ENCODE assay signal across 8 mouse cellular contexts in genomic region chr5:137649669-137650571, GRCm38 (mm10). TPM values are rescaled to one million over a fixed set of nuclear protein-coding genes. Genes with fewer than 3 reads are reported as not detected.
A peak's percentile ranks its signal among the peaks of the same experiment; 100 is the strongest.
DNase-seq lines count a peak whose midpoint lies in the region; ATAC-seq lines count a peak whose summit lies in the region.

No protein-coding gene starts in this region.

- peaks cover 16% of the 10 kb centered on the region for H3K27me3 ChIP-seq in heart, embryonic 12.5 days (replicated peaks)
- peaks cover 22% of the 10 kb centered on the region for H3K27me3 ChIP-seq in hindbrain, embryonic 15.5 days
- H3K27me3 ChIP-seq in midbrain, embryonic 15.5 days (replicated peaks) = peaks cover 19% of the 10 kb centered on the region

- H3K4me1 ChIP-seq in heart, embryonic 12.5 days (replicated peaks) = peaks cover 49% of the 10 kb centered on the region
- H3K4me1 ChIP-seq in hindbrain, embryonic 15.5 days (replicated peaks) = peaks cover 21% of the 10 kb centered on the region
- H3K4me1 ChIP-seq in midbrain, embryonic 15.5 days = peaks cover 27% of the 10 kb centered on the region

- no peak for DNase-seq in heart, postnatal 25 days (ENCODE audit: low spot score)
- DNase-seq in ZHBTc4 (ENCODE audit: low read depth, low spot score) = peak; percentile 73
- no peak for DNase-seq in left cerebral cortex, adult 18-20 months (ENCODE audit: low spot score in 2 of 2)
- DNase-seq in right cerebral cortex, postnatal 10 days (ENCODE audit: low spot score in 2 of 2) = no peak
- no peak for DNase-seq in spleen, postnatal 10 days (ENCODE audit: low spot score in 2 of 2)

- H3K27ac ChIP-seq in heart, embryonic 12.5 days (ENCODE audit: poor library complexity, severe bottlenecking) = no peak overlapping the region
- H3K27ac ChIP-seq in hindbrain, embryonic 15.5 days (replicated peaks) = no peak overlapping the region
- 0 out of 2 replicates have a peak overlapping the region, but pooled peaks have one; percentile 5 for H3K27ac ChIP-seq in midbrain, embryonic 15.5 days

- peak overlapping the region; percentile 57; the same call in 1 of the 2 replicates for H3K9ac ChIP-seq in heart, embryonic 12.5 days
- H3K9ac ChIP-seq in hindbrain, embryonic 15.5 days = no peak overlapping the region
- no peak overlapping the region for H3K9ac ChIP-seq in midbrain, embryonic 15.5 days

- no peak for ATAC-seq in heart, embryonic 12.5 days (ENCODE audit: insufficient number of reproducible peaks, low FRiP score)
- no peak for ATAC-seq in hindbrain, embryonic 15.5 days (ENCODE audit: low FRiP score, low read depth)
- ATAC-seq in midbrain, embryonic 15.5 days (replicated peaks) = no peak

- WGBS in heart, embryonic 12.5 days = 10% methylated on average over 18 of the region's 18 CpGs
- WGBS in hindbrain, embryonic 15.5 days = 23% methylated on average over 18 of the region's 18 CpGs
- WGBS in midbrain, embryonic 15.5 days = 13% methylated on average over 18 of the region's 18 CpGs

- H3K36me3 ChIP-seq in heart, embryonic 12.5 days = peaks cover 23% of the 10 kb centered on the region
- peaks cover 15% of the 10 kb centered on the region; the same call in 1 of the 2 replicates for H3K36me3 ChIP-seq in hindbrain, embryonic 15.5 days
- no peaks in the 10 kb centered on the region; the same call in 1 of the 2 replicates for H3K36me3 ChIP-seq in midbrain, embryonic 15.5 days (replicated peaks)

- peak overlapping the region; percentile 55 for H3K4me2 ChIP-seq in heart, embryonic 12.5 days
- H3K4me2 ChIP-seq in hindbrain, embryonic 15.5 days = peak overlapping the region; percentile 39
- peak overlapping the region; percentile 23 for H3K4me2 ChIP-seq in midbrain, embryonic 15.5 days

- intact Hi-C loops in heart, postnatal 25 days (cut with DNase I) = loop anchor here (5.0 kb wide), 2 partner anchors 118 to 138 kb away; partner anchors contain the start of genes Epo and Gnb2

- no peak overlapping the region for H3K4me3 ChIP-seq in heart, embryonic 12.5 days
- H3K4me3 ChIP-seq in hindbrain, embryonic 15.5 days = peak overlapping the region; percentile 6; the same call in 1 of the 2 replicates
- no peak overlapping the region for H3K4me3 ChIP-seq in midbrain, embryonic 15.5 days

- H3K9me3 ChIP-seq in heart, embryonic 12.5 days (replicated peaks) = no peaks in the 10 kb centered on the region
- no peaks in the 10 kb centered on the region for H3K9me3 ChIP-seq in hindbrain, embryonic 15.5 days
- H3K9me3 ChIP-seq in midbrain, embryonic 15.5 days = no peaks in the 10 kb centered on the region

RNA-seq across cellular contexts. Expression of gene Irs3, which starts 4.4 kb away (rescaled TPM):
- 0.20 and 0.21 TPM in 2 replicates for polyA plus RNA-seq in heart, embryonic 12.5 days (2016; fragmentation: Nextera tagmentation; extraction: Ambion mirVana)
- under 1 TPM; 0.29 to 0.48 TPM for total RNA-seq in heart, postnatal 25 days (2021)
- 0.09 and 0.12 TPM in 2 replicates for polyA plus RNA-seq in hindbrain, embryonic 15.5 days (2015; fragmentation: Nextera tagmentation; extraction: Ambion mirVana)
- 0.09 and 0.17 TPM in 2 replicates for polyA plus RNA-seq in midbrain, embryonic 15.5 days (2015; fragmentation: Nextera tagmentation; extraction: Ambion mirVana)
- under 1 TPM; 0.44 to 0.87 TPM for total RNA-seq in left cerebral cortex, adult 18-20 months (2021)

RNA-seq across cellular contexts. Expression of gene Sap25, which starts 8.8 kb away (rescaled TPM):
- 5.2 and 5.3 TPM in 2 replicates for polyA plus RNA-seq in heart, embryonic 12.5 days (2016; fragmentation: Nextera tagmentation; extraction: Ambion mirVana)
- total RNA-seq in heart, postnatal 25 days (2021) = 1 to 10 TPM; 3.0 to 3.9 TPM
- polyA plus RNA-seq in hindbrain, embryonic 15.5 days (2015; fragmentation: Nextera tagmentation; extraction: Ambion mirVana) = 5.5 and 6.1 TPM in 2 replicates
- 4.8 and 6.8 TPM in 2 replicates for polyA plus RNA-seq in midbrain, embryonic 15.5 days (2015; fragmentation: Nextera tagmentation; extraction: Ambion mirVana)
- 10 to 100 TPM in 1 of 2 experiments, 1 to 10 TPM in 1; 6.9 to 10.6 TPM for total RNA-seq in left cerebral cortex, adult 18-20 months (2021)

RNA-seq across cellular contexts. Expression of gene Gm20605, which starts 20.9 kb away (rescaled TPM):
- polyA plus RNA-seq in heart, embryonic 12.5 days (2016; fragmentation: Nextera tagmentation; extraction: Ambion mirVana) = 6.9 and 7.1 TPM in 2 replicates
- 1 to 10 TPM; 3.2 to 4.5 TPM for total RNA-seq in heart, postnatal 25 days (2021)
- 7.4 and 9.2 TPM in 2 replicates for polyA plus RNA-seq in hindbrain, embryonic 15.5 days (2015; fragmentation: Nextera tagmentation; extraction: Ambion mirVana)
- polyA plus RNA-seq in midbrain, embryonic 15.5 days (2015; fragmentation: Nextera tagmentation; extraction: Ambion mirVana) = 11.3 and 11.8 TPM in 2 replicates
- total RNA-seq in left cerebral cortex, adult 18-20 months (2021) = 10 to 100 TPM in 1 of 2 experiments, 1 to 10 TPM in 1; 9.7 to 10.1 TPM

RNA-seq across cellular contexts. Expression of gene Lrch4, which starts 21.0 kb away (rescaled TPM):
- polyA plus RNA-seq in heart, embryonic 12.5 days (2016; fragmentation: Nextera tagmentation; extraction: Ambion mirVana) = 24.3 and 27.3 TPM in 2 replicates
- total RNA-seq in heart, postnatal 25 days (2021) = 10 to 100 TPM; 17.6 to 18.2 TPM
- 17.2 and 18.2 TPM in 2 replicates for polyA plus RNA-seq in hindbrain, embryonic 15.5 days (2015; fragmentation: Nextera tagmentation; extraction: Ambion mirVana)
- polyA plus RNA-seq in midbrain, embryonic 15.5 days (2015; fragmentation: Nextera tagmentation; extraction: Ambion mirVana) = 18.8 and 19.1 TPM in 2 replicates
- 10 to 100 TPM; 13.8 to 14.3 TPM for total RNA-seq in left cerebral cortex, adult 18-20 months (2021)

RNA-seq across cellular contexts. Expression of gene Fbxo24, which starts 21.1 kb away (rescaled TPM):
- polyA plus RNA-seq in heart, embryonic 12.5 days (2016; fragmentation: Nextera tagmentation; extraction: Ambion mirVana) = 0.15 TPM in 1 of 2 replicates, not detected in the other
- under 1 TPM; 0.11 to 0.36 TPM for total RNA-seq in heart, postnatal 25 days (2021)
- polyA plus RNA-seq in hindbrain, embryonic 15.5 days (2015; fragmentation: Nextera tagmentation; extraction: Ambion mirVana) = 0.12 and 0.31 TPM in 2 replicates
- polyA plus RNA-seq in midbrain, embryonic 15.5 days (2015; fragmentation: Nextera tagmentation; extraction: Ambion mirVana) = 0.13 and 0.17 TPM in 2 replicates
- under 1 TPM; 0.21 to 0.45 TPM for total RNA-seq in left cerebral cortex, adult 18-20 months (2021)
